Mouse (Mus musculus): ENCODE data around the gene Tpt1. TPM values are rescaled to one million over a fixed set of nuclear protein-coding genes. Genes with fewer than 3 reads are reported as not detected.

Tpt1 gene
- total and polyA plus RNA-seq, 2 experiments from 2014 or later: 806 to 1,059 TPM

DNA sequence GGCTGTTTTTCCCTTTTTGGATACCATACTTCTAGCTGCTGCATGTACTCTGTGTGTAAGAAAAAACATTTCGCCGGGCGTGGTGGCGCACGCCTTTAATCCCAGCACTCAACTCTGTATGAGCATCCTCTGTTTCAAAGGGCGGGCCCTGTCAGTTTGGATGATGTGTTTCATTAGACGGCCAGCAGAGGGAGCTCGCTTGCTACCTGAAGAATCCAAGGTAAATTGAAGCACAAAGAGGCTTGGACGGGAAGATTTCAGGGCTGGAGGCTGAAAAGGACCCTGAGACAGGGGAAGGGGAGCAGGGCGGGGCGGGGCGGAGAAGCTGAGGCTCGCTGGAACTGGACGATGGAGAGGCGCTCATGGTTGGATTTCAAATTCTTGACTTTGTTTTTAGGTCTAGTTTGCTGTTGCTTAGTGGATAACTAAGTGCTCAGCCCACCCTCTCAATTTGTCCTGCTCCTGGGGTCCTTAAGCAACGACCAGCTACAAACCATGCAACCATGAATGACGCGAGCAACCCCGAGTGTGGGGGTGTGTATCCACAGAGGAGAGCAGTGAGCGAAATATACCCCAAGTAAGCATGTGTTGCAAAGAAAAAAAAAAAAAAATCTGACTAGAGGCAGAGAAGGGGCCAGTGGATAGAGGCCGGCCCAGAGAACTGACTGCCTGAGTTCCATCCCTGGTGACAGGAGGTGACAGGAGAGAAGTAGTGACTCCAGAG, 31.6 kb downstream of the Tpt1 start:
- ATAC-seq (ENCODE audit: insufficient read depth, low read depth) (no peak; the same call in 1 of the 2 replicates), DNase-seq (ENCODE audit: low spot score) (peak; percentile 70)
- no peak overlapping the region for H3K27ac ChIP-seq (ENCODE audit: low read depth)
- no peaks in the 10 kb centered on the region for H3K4me1 ChIP-seq (ENCODE audit: control insufficient read depth, insufficient read depth)
- H3K4me3 ChIP-seq (ENCODE audit: low read depth, low read length): no peak overlapping the region
- H3K27me3 ChIP-seq (ENCODE audit: control insufficient read depth, insufficient read depth, low read length): no peaks in the 10 kb centered on the region
- TF ChIP-seq EP300 (IDR thresholded peaks at IDR 0.05; ENCODE audit: low read depth): no peak
- peak; percentile 86 for TF ChIP-seq CTCF (IDR thresholded peaks at IDR 0.05; ENCODE audit: low read depth)
- no peaks in the 10 kb centered on the region for H3K36me3 ChIP-seq (replicated peaks; ENCODE audit: control insufficient read depth, insufficient read depth, low read length)
- no peak overlapping the region for H3K9ac ChIP-seq (replicated peaks; ENCODE audit: low read depth, low read length)
- no peaks in the 10 kb centered on the region for H3K9me3 ChIP-seq (replicated peaks; ENCODE audit: control insufficient read depth, low read length)
- 13% methylated on average over 21 of the region's 21 CpGs for WGBS
- H3K4me2 ChIP-seq (ENCODE audit: low read depth, low read length): no peak overlapping the region

DNA sequence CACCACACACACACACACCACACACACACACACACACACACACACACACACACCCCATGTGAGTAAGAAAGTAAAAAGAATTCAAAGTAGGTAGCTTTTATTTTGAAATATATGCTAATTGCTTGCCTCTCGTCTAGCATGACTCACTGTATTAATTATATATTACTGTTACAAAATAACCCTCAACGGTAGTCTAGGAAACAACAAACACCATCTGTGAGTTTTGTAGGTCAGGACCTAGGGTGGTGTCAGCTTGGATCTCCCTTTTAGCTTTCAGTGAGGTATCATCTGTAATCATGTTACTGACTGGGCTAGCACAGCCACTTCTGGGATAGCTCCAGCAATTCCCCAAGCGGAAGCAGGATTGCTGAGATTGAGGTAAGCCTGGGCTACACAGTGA, 32.4 kb downstream of the Tpt1 start:
- WGBS: 78% methylated on average over 3 of the region's 3 CpGs
- no peaks in the 10 kb centered on the region for H3K27me3 ChIP-seq (ENCODE audit: control insufficient read depth, insufficient read depth, low read length)
- no peak overlapping the region for H3K9ac ChIP-seq (replicated peaks; ENCODE audit: low read depth, low read length)
- no peak overlapping the region for H3K27ac ChIP-seq (ENCODE audit: low read depth)
- DNase-seq (ENCODE audit: low spot score): no peak
- no peak overlapping the region for H3K4me3 ChIP-seq (ENCODE audit: low read depth, low read length)
- no peaks in the 10 kb centered on the region for H3K36me3 ChIP-seq (replicated peaks; ENCODE audit: control insufficient read depth, insufficient read depth, low read length)
- no peaks in the 10 kb centered on the region for H3K9me3 ChIP-seq (replicated peaks; ENCODE audit: control insufficient read depth, low read length)
- TF ChIP-seq EP300 (IDR thresholded peaks at IDR 0.05; ENCODE audit: low read depth): no peak
- TF ChIP-seq CTCF (IDR thresholded peaks at IDR 0.05; ENCODE audit: low read depth): no peak
- no peak for ATAC-seq (ENCODE audit: insufficient read depth, low read depth)
- no peak overlapping the region for H3K4me2 ChIP-seq (ENCODE audit: low read depth, low read length)
- no peaks in the 10 kb centered on the region for H3K4me1 ChIP-seq (ENCODE audit: control insufficient read depth, insufficient read depth)

DNA sequence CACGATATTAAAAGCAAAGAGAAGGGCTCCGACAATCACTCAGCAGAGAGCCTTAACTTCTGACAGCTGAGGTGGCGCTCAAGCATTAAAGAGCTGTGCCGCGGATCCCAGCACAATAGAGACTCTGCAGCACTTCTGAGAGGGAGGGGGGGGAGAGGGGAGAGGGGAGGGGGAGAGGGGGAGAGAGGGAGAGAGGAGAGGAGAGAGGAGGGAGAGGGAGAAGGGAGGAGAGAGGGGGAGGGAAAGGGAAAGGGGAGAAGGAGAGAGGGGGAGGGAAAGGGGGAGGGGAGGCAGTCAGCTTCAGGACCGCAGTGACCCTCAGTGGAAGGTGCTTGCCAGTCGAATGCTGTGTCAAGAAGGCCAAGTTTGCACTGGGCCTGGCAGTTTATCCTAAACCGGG, 34.1 kb downstream of the Tpt1 start:
- no peak overlapping the region for H3K4me2 ChIP-seq (ENCODE audit: low read depth, low read length)
- TF ChIP-seq EP300 (IDR thresholded peaks at IDR 0.05; ENCODE audit: low read depth) (no peak), CTCF (IDR thresholded peaks at IDR 0.05; ENCODE audit: low read depth) (no peak)
- ATAC-seq (ENCODE audit: insufficient read depth, low read depth) (no peak), DNase-seq (ENCODE audit: low spot score) (no peak)
- H3K27me3 ChIP-seq (ENCODE audit: control insufficient read depth, insufficient read depth, low read length): no peaks in the 10 kb centered on the region
- no peak overlapping the region for H3K9ac ChIP-seq (replicated peaks; ENCODE audit: low read depth, low read length)
- H3K36me3 ChIP-seq (replicated peaks; ENCODE audit: control insufficient read depth, insufficient read depth, low read length): no peaks in the 10 kb centered on the region
- no peak overlapping the region for H3K4me3 ChIP-seq (ENCODE audit: low read depth, low read length)
- H3K9me3 ChIP-seq (replicated peaks; ENCODE audit: control insufficient read depth, low read length): no peaks in the 10 kb centered on the region
- no peaks in the 10 kb centered on the region for H3K4me1 ChIP-seq (ENCODE audit: control insufficient read depth, insufficient read depth)
- 24% methylated on average over 8 of the region's 8 CpGs for WGBS
- no peak overlapping the region for H3K27ac ChIP-seq (ENCODE audit: low read depth)

DNA sequence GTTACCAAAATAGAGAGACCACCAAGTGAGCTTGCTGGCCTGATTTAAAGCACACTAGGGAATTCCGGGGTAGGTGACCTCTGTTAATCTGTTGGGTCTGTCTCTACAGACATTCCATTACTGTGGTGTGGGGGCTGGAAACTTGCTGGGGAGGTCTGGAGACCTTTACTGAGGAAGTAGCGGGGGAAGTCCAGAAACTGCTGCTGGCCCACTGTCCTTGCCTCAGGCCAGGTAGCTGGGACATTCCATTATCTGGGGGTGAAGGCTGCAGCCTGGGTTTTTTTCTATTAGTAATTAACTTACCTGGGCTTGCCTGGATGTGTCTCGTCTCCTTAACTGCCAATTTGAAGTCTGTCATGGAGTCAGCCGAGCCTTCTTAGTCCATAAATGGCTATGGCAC, 37.0 kb downstream of the Tpt1 start:
- no peak for ATAC-seq (ENCODE audit: insufficient read depth, low read depth)
- TF ChIP-seq CTCF (IDR thresholded peaks at IDR 0.05; ENCODE audit: low read depth) (no peak), EP300 (IDR thresholded peaks at IDR 0.05; ENCODE audit: low read depth) (no peak)

GRCm38 (mm10) chr14:75883330-75883729, 38.4 kb downstream of the Tpt1 start:
- H3K36me3 ChIP-seq (replicated peaks; ENCODE audit: control insufficient read depth, insufficient read depth, low read length): no peaks in the 10 kb centered on the region
- no peak overlapping the region for H3K27ac ChIP-seq (ENCODE audit: low read depth)
- H3K4me1 ChIP-seq (ENCODE audit: control insufficient read depth, insufficient read depth): no peaks in the 10 kb centered on the region
- 78% methylated on average over 5 of the region's 5 CpGs for WGBS
- DNase-seq (ENCODE audit: low spot score) (no peak), ATAC-seq (ENCODE audit: insufficient read depth, low read depth) (no peak)
- no peaks in the 10 kb centered on the region for H3K9me3 ChIP-seq (replicated peaks; ENCODE audit: control insufficient read depth, low read length)
- H3K9ac ChIP-seq (replicated peaks; ENCODE audit: low read depth, low read length): no peak overlapping the region
- no peak overlapping the region for H3K4me3 ChIP-seq (ENCODE audit: low read depth, low read length)
- H3K27me3 ChIP-seq (ENCODE audit: control insufficient read depth, insufficient read depth, low read length): no peaks in the 10 kb centered on the region
- H3K4me2 ChIP-seq (ENCODE audit: low read depth, low read length): no peak overlapping the region
- TF ChIP-seq CTCF (IDR thresholded peaks at IDR 0.05; ENCODE audit: low read depth): no peak
- no peak for TF ChIP-seq EP300 (IDR thresholded peaks at IDR 0.05; ENCODE audit: low read depth)

More for the DNA sequence above, 37.0 kb downstream of the Tpt1 start:
- WGBS: 28% methylated on average over 4 of the region's 4 CpGs
- no peaks in the 10 kb centered on the region for H3K9me3 ChIP-seq (replicated peaks; ENCODE audit: control insufficient read depth, low read length)
- no peak overlapping the region for H3K9ac ChIP-seq (replicated peaks; ENCODE audit: low read depth, low read length)
- H3K4me2 ChIP-seq (ENCODE audit: low read depth, low read length): no peak overlapping the region
- H3K4me1 ChIP-seq (ENCODE audit: control insufficient read depth, insufficient read depth): no peaks in the 10 kb centered on the region
- H3K36me3 ChIP-seq (replicated peaks; ENCODE audit: control insufficient read depth, insufficient read depth, low read length): no peaks in the 10 kb centered on the region
- DNase-seq (ENCODE audit: low spot score): no peak
- H3K27me3 ChIP-seq (ENCODE audit: control insufficient read depth, insufficient read depth, low read length): no peaks in the 10 kb centered on the region
- H3K4me3 ChIP-seq (ENCODE audit: low read depth, low read length): no peak overlapping the region
- no peak overlapping the region for H3K27ac ChIP-seq (ENCODE audit: low read depth)

DNA sequence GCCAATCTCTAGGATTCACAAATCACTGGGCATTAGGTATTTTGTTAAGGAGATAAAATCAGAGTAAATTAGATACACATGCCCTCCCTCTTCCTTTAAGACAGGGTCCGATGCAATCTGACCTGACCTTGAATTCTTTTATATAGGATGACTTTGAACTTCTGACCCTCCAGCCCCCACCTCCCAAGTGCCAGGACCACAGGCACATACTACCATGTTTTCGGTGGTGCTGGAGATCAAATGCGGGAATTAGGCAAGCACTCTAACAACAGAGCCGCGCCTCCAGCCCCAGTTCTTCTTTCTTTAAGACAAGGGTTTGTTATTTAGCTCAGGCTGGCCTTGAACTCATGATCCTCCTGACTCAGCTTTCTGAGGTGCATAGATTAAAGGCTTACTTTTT, 39.0 kb downstream of the Tpt1 start:
- Histone ChIP-seq H3K27me3 (ENCODE audit: control insufficient read depth, insufficient read depth, low read length) (no peaks in the 10 kb centered on the region), H3K9me3 (replicated peaks; ENCODE audit: control insufficient read depth, low read length) (no peaks in the 10 kb centered on the region), H3K4me1 (ENCODE audit: control insufficient read depth, insufficient read depth) (no peaks in the 10 kb centered on the region), H3K27ac (ENCODE audit: low read depth) (no peak overlapping the region), H3K4me3 (ENCODE audit: low read depth, low read length) (no peak overlapping the region), H3K36me3 (replicated peaks; ENCODE audit: control insufficient read depth, insufficient read depth, low read length) (no peaks in the 10 kb centered on the region), H3K4me2 (ENCODE audit: low read depth, low read length) (no peak overlapping the region), H3K9ac (replicated peaks; ENCODE audit: low read depth, low read length) (no peak overlapping the region)
- TF ChIP-seq EP300 (IDR thresholded peaks at IDR 0.05; ENCODE audit: low read depth) (no peak), CTCF (IDR thresholded peaks at IDR 0.05; ENCODE audit: low read depth) (no peak)
- DNase-seq (ENCODE audit: low spot score): no peak
- WGBS: 77% methylated on average over 5 of the region's 5 CpGs
- no peak for ATAC-seq (ENCODE audit: insufficient read depth, low read depth)
